Mouse (Mus musculus): ENCODE results near the gene Gm20914. TPM values are rescaled to one million over a fixed set of nuclear protein-coding genes. Genes with fewer than 3 reads are reported as not detected.

Gm20914 gene
- polyA plus RNA-seq (2015; fragmentation: Nextera tagmentation; extraction: Ambion mirVana), result not detected in 2 replicates

GRCm38 (mm10) chrY:5725678-5726077 is at the start of gene Gm20914:
TSS of gene Gm20914 (plus strand) at chrY:5725978.

Other genes starting within 250 kb of the Gm20914 start
- gene Gm21854, start 69.0 kb upstream of the Gm20914 start, polyA plus RNA-seq (2015; fragmentation: Nextera tagmentation; extraction: Ambion mirVana), result not detected in 2 replicates
- not detected in 2 replicates for gene Gm28171, start 67.4 kb downstream of the Gm20914 start, polyA plus RNA-seq (2015; fragmentation: Nextera tagmentation; extraction: Ambion mirVana)
- gene Gm21778, start 216.5 kb downstream of the Gm20914 start, polyA plus RNA-seq (2015; fragmentation: Nextera tagmentation; extraction: Ambion mirVana), result not detected in 2 replicates

Measured in neural tube, postnatal 0 days (tissue).